Mouse (Mus musculus) midbrain, embryonic 13.5 days (tissue): ENCODE results near the gene Adam15. TPM values are rescaled to one million over a fixed set of nuclear protein-coding genes. Genes with fewer than 3 reads are reported as not detected.

ENCODE experiments used
- ATAC-seq: fragments of 200-750 bp; cut with Nextera tagmentation; 2 replicates; pipeline ENCODE4 v1.8.0; 2017; ENCODE audit warnings: mild to moderate bottlenecking, moderate TSS enrichment, moderate library complexity
- H3K27ac ChIP-seq: fragments of 300-500 bp; sonication (generic); 2 replicates; pipeline ENCODE4 v1.5.1; 2015; ENCODE audit warnings: inconsistent platforms, mild to moderate bottlenecking, moderate library complexity
- H3K27me3 ChIP-seq: fragments of 300-500 bp; sonication (generic); 2 replicates; pipeline ENCODE4 v1.6.1; 2015; ENCODE audit warnings: mild to moderate bottlenecking, inconsistent platforms
- H3K36me3 ChIP-seq: fragments of 300-500 bp; sonication (generic); 2 replicates; pipeline ENCODE4 v1.6.1; 2015; ENCODE audit warnings: mild to moderate bottlenecking, inconsistent platforms
- H3K4me1 ChIP-seq: fragments of 300-500 bp; sonication (generic); replicated peaks from 2 replicates; pipeline ENCODE4 v1.6.1; 2015; ENCODE audit warnings: inconsistent platforms
- H3K4me2 ChIP-seq: fragments of 300-500 bp; sonication (generic); replicated peaks from 2 replicates; pipeline ENCODE4 v1.6.1; 2015; ENCODE audit warnings: moderate library complexity, mild to moderate bottlenecking, inconsistent platforms
- H3K4me3 ChIP-seq: fragments of 300-500 bp; sonication (generic); replicated peaks from 2 replicates; pipeline ENCODE4 v1.5.1; 2015; ENCODE audit warnings: mild to moderate bottlenecking, inconsistent platforms
- H3K9ac ChIP-seq: fragments of 300-500 bp; sonication (generic); replicated peaks from 2 replicates; pipeline ENCODE4 v1.6.1; 2015; ENCODE audit warnings: mild to moderate bottlenecking, inconsistent platforms
- H3K9me3 ChIP-seq: fragments of 300-500 bp; sonication (generic); 2 replicates; pipeline ENCODE4 v1.6.1; 2016; ENCODE audit warnings: mild to moderate bottlenecking, inconsistent platforms
- WGBS: fragments of 180-500 bp; shearing (Covaris S2); methylation state at CpG from one replicate; pipeline ENCODE4 v1.1.7; 2015; 5-methylcytosine and 5-hydroxymethylcytosine counted together
- polyA plus RNA-seq: library from polyadenylated mRNA; unstranded; fragments of >200 nt; fragmentation: Nextera tagmentation; extraction: Ambion mirVana; gene quantifications from 2 replicates; pipeline ENCODE4 v1.2.1, GENCODE M21; 2015

Adam15 gene
- polyA plus RNA-seq, 1 experiment from 2014 or later, result 34.2 TPM

DNA sequence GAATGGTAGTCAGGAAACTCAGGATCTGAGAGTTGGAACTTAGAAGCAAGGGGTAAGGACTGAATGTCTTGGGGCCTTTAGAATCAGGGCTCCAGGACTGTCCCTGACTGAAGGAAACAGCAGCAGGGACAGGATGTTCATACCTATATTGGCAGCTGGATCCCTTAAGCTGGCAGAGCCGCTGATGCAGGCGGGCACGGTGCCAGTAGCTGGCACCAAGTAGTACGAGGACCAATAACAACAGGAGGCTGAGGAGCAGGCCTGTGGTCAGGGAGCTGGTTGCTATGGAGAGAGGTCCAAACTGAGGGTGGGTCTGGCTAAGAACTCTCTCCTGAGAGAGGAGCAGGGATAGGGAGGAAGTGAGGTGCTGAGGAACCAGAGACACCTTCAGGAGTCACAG is 8.0 kb downstream of the Adam15 start:
- Histone ChIP-seq H3K27me3 (peaks cover 2% of the 10 kb centered on the region; the same call in 1 of the 2 replicates), H3K4me3 (no peak overlapping the region), H3K9me3 (no peaks in the 10 kb centered on the region), H3K27ac (no peak overlapping the region), H3K4me2 (no peak overlapping the region), H3K36me3 (peaks cover 26% of the 10 kb centered on the region), H3K4me1 (peaks cover 35% of the 10 kb centered on the region), H3K9ac (no peak overlapping the region; the same call in 1 of the 2 replicates)
- ATAC-seq, result no peak
- WGBS, result 92% methylated on average over 4 of the region's 4 CpGs

DNA sequence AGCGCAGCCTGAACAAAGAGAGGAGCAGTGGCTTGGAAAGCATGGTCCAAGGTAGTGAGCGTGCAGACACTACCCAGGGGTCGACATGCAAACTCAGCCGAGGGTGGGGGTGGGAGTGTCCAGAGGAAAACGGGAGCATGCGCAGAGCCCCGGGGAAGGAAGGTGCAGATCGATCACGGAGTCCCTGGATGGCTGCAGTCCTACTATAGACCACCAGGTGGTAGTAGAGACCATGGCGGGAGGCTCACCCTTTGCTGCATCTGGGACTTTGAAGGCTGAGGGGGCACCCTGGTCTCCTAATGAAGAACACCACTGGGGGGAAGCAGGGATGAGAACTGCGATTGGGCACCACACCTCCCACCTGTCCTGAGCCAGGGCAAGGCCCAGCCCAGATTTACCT is 9.3 kb downstream of the Adam15 start:
- WGBS, result 2% methylated on average over 11 of the region's 11 CpGs
- peaks cover 49% of the 10 kb centered on the region for H3K4me1 ChIP-seq
- peak overlapping the region; percentile 60 for H3K9ac ChIP-seq
- H3K27ac ChIP-seq, result no peak overlapping the region
- peak overlapping the region; percentile 39 for H3K4me3 ChIP-seq
- peak; percentile 41 for ATAC-seq
- no peaks in the 10 kb centered on the region for H3K9me3 ChIP-seq
- peak overlapping the region; percentile 67 for H3K4me2 ChIP-seq
- no peaks in the 10 kb centered on the region for H3K27me3 ChIP-seq
- peaks cover 25% of the 10 kb centered on the region for H3K36me3 ChIP-seq

DNA sequence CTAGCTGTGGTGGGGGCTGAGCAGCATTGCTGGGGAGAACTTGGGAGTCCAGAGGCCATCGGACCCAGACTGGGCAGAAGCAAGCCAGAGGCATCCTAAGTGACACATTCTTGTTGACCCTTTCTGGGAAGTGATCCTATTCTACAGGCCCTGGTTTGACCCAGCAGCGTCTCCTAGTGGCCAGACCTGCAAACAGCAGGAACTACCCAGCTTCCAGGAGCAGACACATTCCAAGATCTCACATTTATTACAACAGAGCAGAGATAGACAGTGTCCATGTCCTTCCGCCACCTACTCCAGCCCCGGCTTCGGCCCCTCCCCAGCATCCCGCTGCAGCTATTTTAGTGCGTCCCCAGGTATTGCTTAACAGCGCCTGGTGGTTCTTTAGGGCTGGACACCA is 10.4 kb downstream of the Adam15 start:
- Histone ChIP-seq H3K4me2 (peak overlapping the region; percentile 84), H3K36me3 (peaks cover 21% of the 10 kb centered on the region), H3K4me3 (no peak overlapping the region), H3K27me3 (no peaks in the 10 kb centered on the region), H3K9me3 (no peaks in the 10 kb centered on the region), H3K9ac (0 out of 2 replicates have a peak overlapping the region, but pooled peaks have one; percentile 60), H3K27ac (no peak overlapping the region), H3K4me1 (peaks cover 53% of the 10 kb centered on the region)
- 25% methylated on average over 8 of the region's 8 CpGs for WGBS
- no peak for ATAC-seq

DNA sequence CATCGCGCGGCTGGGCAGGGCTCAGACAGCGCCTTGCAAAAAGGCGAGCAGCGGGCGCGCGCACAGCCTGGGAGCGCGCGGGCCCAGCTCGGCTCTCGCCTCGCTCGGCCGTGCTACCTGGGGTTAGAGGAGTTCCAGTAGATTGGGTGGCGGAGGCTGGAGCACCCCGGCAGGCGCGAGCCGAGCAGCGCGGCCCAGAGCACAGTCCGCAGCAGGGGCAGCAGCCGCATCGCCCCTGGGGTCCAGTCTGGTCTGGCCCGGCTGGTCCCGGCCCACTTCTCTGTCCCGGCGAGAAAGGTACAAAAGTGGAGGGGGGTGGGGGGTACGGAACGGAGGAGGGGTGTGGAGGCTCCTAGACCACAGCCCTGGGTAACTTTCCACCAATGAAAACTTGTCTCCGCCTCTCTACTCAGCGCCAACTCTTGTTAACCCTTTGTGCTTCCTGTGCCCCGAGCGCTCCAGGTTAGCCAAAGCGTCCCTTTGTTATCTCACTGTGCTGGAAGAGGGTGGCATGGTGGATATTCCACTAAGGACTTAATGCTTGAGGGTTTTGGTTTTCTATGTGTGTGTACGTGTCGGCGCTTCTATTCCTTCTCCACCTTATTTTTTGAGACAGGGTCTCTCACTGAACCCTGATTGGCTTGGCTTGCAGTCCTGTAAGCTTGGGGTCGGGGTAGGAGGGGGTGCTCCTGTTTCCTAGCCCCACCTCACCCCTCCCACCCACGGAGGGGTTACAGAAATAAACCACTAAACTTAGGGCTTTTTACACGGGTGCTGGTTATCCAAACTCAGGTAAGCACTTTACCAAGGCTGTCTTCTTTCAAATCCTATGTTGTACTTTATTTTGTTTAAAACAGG is 11.8 kb downstream of the Adam15 start, which contains the start of gene Efna4:
Gene Efna4 (minus strand): TSS at position 308 of the 858 bp plus-strand sequence.
- Histone ChIP-seq H3K4me1 (peaks cover 57% of the 10 kb centered on the region), H3K36me3 (peaks cover 22% of the 10 kb centered on the region), H3K27me3 (0 out of 2 replicates have a peak, but pooled peaks cover 3% of the 10 kb centered on the region), H3K4me2 (peak within 1 kb of the TSS; percentile 84), H3K9me3 (no peaks in the 10 kb centered on the region), H3K9ac (peak within 1 kb of the TSS; percentile 82), H3K27ac (peak within 1 kb of the TSS; percentile 85), H3K4me3 (peak within 1 kb of the TSS; percentile 79)
- peak; percentile 72 for ATAC-seq
- WGBS, result under 1% methylated on average over 44 of the region's 44 CpGs

DNA sequence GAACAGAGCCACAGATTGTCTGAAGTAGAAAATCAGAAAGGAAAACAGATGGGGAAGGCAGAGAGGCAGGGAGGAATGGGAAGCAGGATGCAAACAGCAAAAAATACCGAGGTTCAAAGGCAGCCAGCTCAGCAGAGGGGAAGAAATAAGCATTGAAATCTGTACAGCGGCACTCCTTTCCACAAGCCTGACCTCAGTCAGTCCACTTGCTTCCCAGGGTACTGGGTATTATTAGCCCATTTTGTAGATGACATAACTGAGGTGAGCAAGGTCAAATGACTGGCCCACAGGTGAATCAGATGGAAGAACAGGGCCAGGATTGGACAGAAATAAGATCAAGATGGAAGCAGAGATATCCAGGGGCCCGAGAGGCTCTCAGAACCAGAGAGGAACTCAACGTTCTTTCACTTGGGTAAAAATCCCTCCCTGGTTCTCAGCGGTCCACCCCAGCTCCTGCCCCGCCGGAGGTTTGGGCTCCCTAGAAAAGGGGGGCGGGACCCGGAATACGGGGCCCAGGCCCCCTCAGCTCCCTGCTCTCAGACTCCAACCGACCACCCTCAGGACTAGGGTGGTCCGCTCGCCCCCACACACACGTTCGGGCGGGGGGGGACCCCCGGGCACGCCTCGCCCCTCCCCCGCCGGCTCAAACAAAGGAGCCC is 12.6 kb downstream of the Adam15 start:
- peak overlapping the region; percentile 79 for H3K4me3 ChIP-seq
- H3K4me2 ChIP-seq, result peak overlapping the region; percentile 84
- H3K36me3 ChIP-seq, result peaks cover 18% of the 10 kb centered on the region
- no peak; the same call in 1 of the 2 replicates for ATAC-seq
- under 1% methylated on average over 18 of the region's 21 CpGs for WGBS
- H3K9me3 ChIP-seq, result no peaks in the 10 kb centered on the region
- 0 out of 2 replicates have a peak, but pooled peaks cover 3% of the 10 kb centered on the region for H3K27me3 ChIP-seq
- peaks cover 65% of the 10 kb centered on the region for H3K4me1 ChIP-seq
- peak overlapping the region; percentile 85 for H3K27ac ChIP-seq
- peak overlapping the region; percentile 82 for H3K9ac ChIP-seq

DNA sequence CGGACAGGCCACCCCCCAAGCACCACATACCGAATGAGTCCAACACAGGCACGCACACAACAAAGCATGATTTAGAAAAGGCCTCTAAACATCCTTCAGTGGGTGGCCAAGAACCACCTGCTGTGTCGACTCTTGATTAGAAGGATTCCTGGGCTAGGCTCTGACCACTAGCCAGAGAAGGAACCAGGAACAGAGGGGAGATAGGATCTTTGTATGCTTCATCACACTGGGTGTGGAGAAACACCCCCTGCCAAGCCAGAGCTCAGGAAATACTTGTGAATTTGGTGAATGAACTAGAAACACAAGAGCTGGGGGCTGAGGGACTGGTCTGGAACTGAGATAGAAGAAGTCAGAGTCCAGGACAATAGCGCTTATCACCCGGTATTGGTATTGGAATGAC is 13.3 kb downstream of the Adam15 start:
- no peak overlapping the region for H3K27ac ChIP-seq
- H3K4me3 ChIP-seq, result peak overlapping the region; percentile 79
- peaks cover 18% of the 10 kb centered on the region for H3K36me3 ChIP-seq
- H3K4me1 ChIP-seq, result peaks cover 72% of the 10 kb centered on the region
- H3K27me3 ChIP-seq, result 0 out of 2 replicates have a peak, but pooled peaks cover 3% of the 10 kb centered on the region
- H3K4me2 ChIP-seq, result peak overlapping the region; percentile 84
- peak overlapping the region; percentile 82 for H3K9ac ChIP-seq
- H3K9me3 ChIP-seq, result no peaks in the 10 kb centered on the region
- no peak for ATAC-seq
- 5% methylated on average over 6 of the region's 6 CpGs for WGBS

DNA sequence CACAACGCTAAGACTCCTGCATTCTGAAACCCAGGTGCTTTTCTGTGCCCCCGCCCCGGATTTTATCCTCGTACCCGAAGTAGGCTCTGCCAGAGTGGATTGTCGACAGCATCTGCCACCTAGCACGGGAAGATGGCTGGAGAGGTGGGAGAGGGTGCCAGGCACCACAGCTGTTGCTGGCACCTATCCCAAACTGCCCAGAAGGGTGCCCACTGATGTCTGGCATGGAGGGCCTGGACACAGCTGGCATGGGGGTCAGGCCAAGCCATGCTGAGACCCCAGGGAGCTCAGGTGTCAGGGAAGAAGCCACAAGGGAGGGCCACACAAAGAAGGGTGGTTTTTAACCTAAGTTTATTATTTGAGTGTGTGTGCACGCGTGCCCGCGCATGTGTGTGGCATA is 16.7 kb downstream of the Adam15 start:
- Histone ChIP-seq H3K27ac (peak overlapping the region; percentile 46; the same call in 1 of the 2 replicates), H3K4me3 (no peak overlapping the region), H3K27me3 (peaks cover 6% of the 10 kb centered on the region; the same call in 1 of the 2 replicates), H3K4me1 (peaks cover 68% of the 10 kb centered on the region), H3K36me3 (peaks cover 18% of the 10 kb centered on the region), H3K9ac (peak overlapping the region; percentile 21; the same call in 1 of the 2 replicates), H3K4me2 (peak overlapping the region; percentile 14), H3K9me3 (no peaks in the 10 kb centered on the region)
- ATAC-seq, result no peak
- WGBS, result 57% methylated on average over 11 of the region's 11 CpGs

DNA sequence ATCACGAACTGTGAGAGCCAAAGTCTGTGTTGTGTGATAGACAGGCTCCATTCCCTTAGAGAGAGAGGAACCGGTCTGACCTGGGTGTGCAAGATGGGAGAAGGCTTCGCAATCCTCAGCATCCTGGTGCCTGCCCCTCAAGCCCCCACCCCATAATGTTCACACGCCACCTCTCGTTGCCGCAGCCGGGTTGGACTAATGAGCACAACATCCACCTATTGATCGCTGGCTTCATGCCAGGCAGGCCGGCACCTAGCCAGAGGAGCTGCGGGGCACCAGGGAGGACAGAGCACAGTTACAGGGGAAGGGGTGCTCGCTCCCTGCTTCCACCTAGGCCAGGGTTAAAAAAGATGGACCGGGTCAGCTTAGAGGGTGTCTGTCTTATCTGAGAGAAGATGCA is 17.3 kb downstream of the Adam15 start:
- Histone ChIP-seq H3K9me3 (no peaks in the 10 kb centered on the region), H3K4me1 (peaks cover 71% of the 10 kb centered on the region), H3K27ac (peak overlapping the region; percentile 46), H3K4me3 (no peak overlapping the region), H3K27me3 (peaks cover 6% of the 10 kb centered on the region; the same call in 1 of the 2 replicates), H3K4me2 (peak overlapping the region; percentile 14), H3K36me3 (peaks cover 18% of the 10 kb centered on the region), H3K9ac (0 out of 2 replicates have a peak overlapping the region, but pooled peaks have one; percentile 21)
- peak; percentile 38; the same call in 1 of the 2 replicates for ATAC-seq
- WGBS, result 21% methylated on average over 12 of the region's 12 CpGs

DNA sequence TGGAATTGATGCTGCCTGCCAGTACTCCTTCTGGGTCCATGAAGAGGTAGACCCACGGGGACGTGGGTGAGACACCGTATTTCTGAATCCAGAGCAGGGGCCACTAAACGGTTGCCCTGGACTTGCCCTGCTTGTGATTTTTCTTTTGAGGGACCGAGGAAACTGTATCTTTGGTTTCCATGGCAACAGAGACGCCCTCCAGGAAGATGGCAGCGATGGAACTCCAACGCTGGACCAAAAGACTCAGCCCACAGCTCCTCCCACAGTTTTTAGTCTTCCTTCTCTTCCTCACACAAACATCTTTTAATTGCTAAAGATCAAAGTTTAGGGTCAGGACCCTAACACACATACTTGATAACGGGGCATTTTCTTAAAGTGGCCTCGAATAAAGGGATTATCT is 17.8 kb downstream of the Adam15 start:
- Histone ChIP-seq H3K27me3 (peaks cover 6% of the 10 kb centered on the region; the same call in 1 of the 2 replicates), H3K4me1 (peaks cover 71% of the 10 kb centered on the region), H3K4me3 (no peak overlapping the region), H3K27ac (peak overlapping the region; percentile 46), H3K4me2 (peak overlapping the region; percentile 14; the same call in 1 of the 2 replicates), H3K9me3 (no peaks in the 10 kb centered on the region), H3K36me3 (peaks cover 18% of the 10 kb centered on the region), H3K9ac (no peak overlapping the region)
- ATAC-seq, result no peak
- 21% methylated on average over 10 of the region's 10 CpGs for WGBS

DNA sequence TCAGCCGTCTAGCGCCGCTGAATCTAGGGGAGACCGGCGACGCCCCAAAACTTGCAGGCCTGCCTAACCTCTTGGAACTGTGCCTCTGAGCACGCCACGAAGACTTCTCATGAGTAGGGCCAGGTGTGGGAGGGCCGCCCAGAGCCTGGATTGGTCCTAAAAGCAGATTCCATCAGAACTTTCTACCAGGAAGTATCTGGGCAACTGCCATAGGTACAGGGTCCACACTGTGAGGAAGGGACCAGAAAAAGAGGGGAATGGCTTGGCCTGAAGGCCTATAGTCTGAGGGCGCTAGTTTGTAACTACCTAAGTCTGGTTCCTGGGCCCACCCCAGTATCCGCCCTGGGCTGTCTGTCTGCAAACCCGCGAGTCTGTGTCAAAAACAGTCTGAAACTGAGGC is 18.2 kb downstream of the Adam15 start:
- Histone ChIP-seq H3K27me3 (peaks cover 6% of the 10 kb centered on the region; the same call in 1 of the 2 replicates), H3K4me3 (no peak overlapping the region), H3K4me2 (no peak overlapping the region), H3K9me3 (no peaks in the 10 kb centered on the region), H3K36me3 (peaks cover 18% of the 10 kb centered on the region), H3K9ac (no peak overlapping the region), H3K27ac (no peak overlapping the region), H3K4me1 (peaks cover 69% of the 10 kb centered on the region)
- no peak for ATAC-seq
- 69% methylated on average over 13 of the region's 13 CpGs for WGBS

DNA sequence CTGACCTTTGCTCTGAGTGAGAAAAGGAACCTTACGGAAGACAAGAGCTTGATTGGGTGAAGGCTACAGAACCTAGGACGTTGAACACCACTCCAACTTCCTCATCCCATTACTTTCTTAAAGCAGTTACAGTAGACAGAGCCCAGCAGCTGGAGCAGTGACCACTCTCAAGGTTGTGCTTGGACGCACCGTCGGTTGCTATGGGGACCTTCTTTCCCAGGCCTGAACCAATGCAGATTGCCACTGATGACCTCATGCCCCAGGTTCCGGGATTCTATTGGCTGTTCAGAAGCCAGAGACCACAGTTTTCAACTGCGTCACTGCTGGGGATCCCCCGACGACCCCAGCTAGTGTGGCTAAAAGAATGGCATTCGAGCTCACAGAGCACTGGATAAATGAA is 18.8 kb downstream of the Adam15 start:
- ATAC-seq, result no peak
- Histone ChIP-seq H3K9ac (no peak overlapping the region), H3K36me3 (peaks cover 18% of the 10 kb centered on the region), H3K4me2 (no peak overlapping the region), H3K27ac (no peak overlapping the region), H3K4me1 (peaks cover 62% of the 10 kb centered on the region), H3K4me3 (no peak overlapping the region), H3K9me3 (no peaks in the 10 kb centered on the region), H3K27me3 (peaks cover 6% of the 10 kb centered on the region; the same call in 1 of the 2 replicates)
- WGBS, result 15% methylated on average over 10 of the region's 10 CpGs
